Mouse (Mus musculus): ENCODE data around the gene Zbtb9. TPM values are rescaled to one million over a fixed set of nuclear protein-coding genes. Genes with fewer than 3 reads are reported as not detected.
"Not testable (repeated sequence)": the region's sequence is repeated elsewhere in the genome, so short reads cannot be mapped to it uniquely, and the experiment has no call there.

Gene Zbtb9
- polyA plus RNA-seq, 1 experiment from 2014 or later, result 19.1 TPM

- no peak overlapping the region for H3K4me2 ChIP-seq (ENCODE audit: low read length)
- no peak overlapping the region for H3K4me3 ChIP-seq (replicated peaks; ENCODE audit: low read length)
- no peak for ATAC-seq
- H3K27ac ChIP-seq (ENCODE audit: low read length), result no peak overlapping the region
- H3K9me3 ChIP-seq (ENCODE audit: control insufficient read depth, low read length), result no peaks in the 10 kb centered on the region
- no peak overlapping the region for H3K9ac ChIP-seq (replicated peaks; ENCODE audit: low read depth, low read length)
- 0 out of 2 replicates have a peak, but pooled peaks cover 5% of the 10 kb centered on the region for H3K4me1 ChIP-seq (replicated peaks; ENCODE audit: control insufficient read depth, insufficient read depth, low read length)
- WGBS, result 94% methylated on average over 11 of the region's 11 CpGs
- H3K36me3 ChIP-seq (ENCODE audit: control insufficient read depth, insufficient read depth), result peaks cover 26% of the 10 kb centered on the region
- H3K27me3 ChIP-seq (replicated peaks; ENCODE audit: control insufficient read depth, insufficient read depth, low read length), result no peaks in the 10 kb centered on the region
These were observed 6.0 kb upstream of the Zbtb9 start for GRCm38 (mm10) chr17:26966993-26967392.

DNA sequence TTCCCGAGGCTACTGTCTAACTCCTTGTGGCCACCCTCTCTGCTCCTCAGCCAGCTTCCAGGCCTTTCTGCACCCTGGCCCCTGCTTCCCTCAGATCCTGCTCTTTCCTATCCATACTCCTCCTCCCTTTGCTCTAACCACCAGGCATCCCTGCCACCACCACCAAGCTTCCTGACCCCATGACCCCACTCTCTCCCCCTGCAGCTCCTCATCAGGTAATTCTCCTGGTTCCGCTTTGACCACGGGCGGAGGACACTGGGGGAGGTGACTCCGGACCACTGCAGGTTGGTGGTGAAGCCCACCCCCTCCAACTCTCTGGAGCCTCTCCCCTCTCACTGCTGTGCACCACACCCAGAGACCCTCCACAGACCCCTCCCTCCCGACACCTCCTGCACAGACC lies 5.5 kb upstream of the Zbtb9 start:
- Histone ChIP-seq H3K27me3 (replicated peaks; ENCODE audit: control insufficient read depth, insufficient read depth, low read length) (no peaks in the 10 kb centered on the region), H3K36me3 (ENCODE audit: control insufficient read depth, insufficient read depth) (peaks cover 25% of the 10 kb centered on the region), H3K4me2 (ENCODE audit: low read length) (no peak overlapping the region), H3K4me3 (replicated peaks; ENCODE audit: low read length) (no peak overlapping the region), H3K27ac (ENCODE audit: low read length) (no peak overlapping the region), H3K4me1 (replicated peaks; ENCODE audit: control insufficient read depth, insufficient read depth, low read length) (peaks cover 9% of the 10 kb centered on the region; the same call in 1 of the 2 replicates), H3K9me3 (ENCODE audit: control insufficient read depth, low read length) (no peaks in the 10 kb centered on the region), H3K9ac (replicated peaks; ENCODE audit: low read depth, low read length) (no peak overlapping the region)
- no peak for ATAC-seq
- WGBS, result 81% methylated on average over 6 of the region's 6 CpGs

GRCm38 (mm10) chr17:26968200-26968611 lies 4.8 kb upstream of the Zbtb9 start:
- Histone ChIP-seq H3K27ac (ENCODE audit: low read length) (no peak overlapping the region), H3K4me1 (replicated peaks; ENCODE audit: control insufficient read depth, insufficient read depth, low read length) (peaks cover 10% of the 10 kb centered on the region; the same call in 1 of the 2 replicates), H3K4me2 (ENCODE audit: low read length) (no peak overlapping the region), H3K36me3 (ENCODE audit: control insufficient read depth, insufficient read depth) (peaks cover 22% of the 10 kb centered on the region), H3K27me3 (replicated peaks; ENCODE audit: control insufficient read depth, insufficient read depth, low read length) (no peaks in the 10 kb centered on the region), H3K9me3 (ENCODE audit: control insufficient read depth, low read length) (no peaks in the 10 kb centered on the region), H3K9ac (replicated peaks; ENCODE audit: low read depth, low read length) (no peak overlapping the region), H3K4me3 (replicated peaks; ENCODE audit: low read length) (no peak overlapping the region)
- 72% methylated on average over 6 of the region's 6 CpGs for WGBS
- ATAC-seq, result no peak

DNA sequence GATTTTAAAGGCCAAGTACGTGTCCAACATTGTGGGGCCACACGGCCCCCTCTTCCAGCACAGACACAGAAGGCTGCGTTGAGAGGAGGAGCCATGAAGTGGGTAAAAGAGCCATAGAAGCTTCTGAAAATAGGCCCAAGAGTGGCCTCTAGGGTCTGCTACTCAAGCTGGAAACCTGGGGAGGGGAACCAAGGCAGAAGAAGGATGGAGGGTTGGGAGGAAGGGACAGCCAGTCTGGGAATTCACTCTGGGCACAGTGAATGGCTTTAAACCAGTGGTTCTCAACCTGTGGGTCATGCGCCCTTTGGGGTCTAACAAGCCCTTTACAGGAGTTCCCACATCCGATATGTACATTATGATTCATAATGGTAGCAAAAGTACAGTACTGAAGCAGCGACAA lies 3.7 kb upstream of the Zbtb9 start:
- ATAC-seq, result no peak
- Histone ChIP-seq H3K4me3 (replicated peaks; ENCODE audit: low read length) (no peak overlapping the region), H3K9ac (replicated peaks; ENCODE audit: low read depth, low read length) (no peak overlapping the region), H3K4me1 (replicated peaks; ENCODE audit: control insufficient read depth, insufficient read depth, low read length) (peaks cover 19% of the 10 kb centered on the region), H3K36me3 (ENCODE audit: control insufficient read depth, insufficient read depth) (peaks cover 20% of the 10 kb centered on the region), H3K9me3 (ENCODE audit: control insufficient read depth, low read length) (no peaks in the 10 kb centered on the region), H3K27me3 (replicated peaks; ENCODE audit: control insufficient read depth, insufficient read depth, low read length) (no peaks in the 10 kb centered on the region), H3K4me2 (ENCODE audit: low read length) (no peak overlapping the region), H3K27ac (ENCODE audit: low read length) (no peak overlapping the region)
- WGBS, result 80% methylated on average over 6 of the region's 6 CpGs

DNA sequence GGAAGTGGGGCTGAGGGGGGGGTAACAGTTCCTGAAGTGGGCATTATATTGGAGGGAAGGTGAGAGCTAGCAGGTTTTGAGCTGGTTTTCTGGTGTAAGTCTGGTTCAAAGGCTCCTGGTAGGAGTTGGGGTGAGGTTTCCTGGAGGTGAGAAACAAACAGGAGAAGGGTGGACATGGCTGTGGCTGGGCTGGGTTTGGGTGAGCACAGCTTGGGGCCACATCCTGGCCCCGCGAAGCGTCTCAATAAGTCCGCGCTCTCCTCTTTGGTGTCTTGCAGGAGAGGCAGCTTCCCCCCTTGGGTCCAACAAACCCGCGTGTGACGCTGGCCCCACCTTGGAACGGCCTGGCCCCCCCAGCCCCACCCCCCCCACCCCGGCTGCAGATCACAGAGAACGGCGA lies 2.7 kb upstream of the Zbtb9 start:
- no peaks in the 10 kb centered on the region for H3K9me3 ChIP-seq (ENCODE audit: control insufficient read depth, low read length)
- no peak overlapping the region for H3K4me2 ChIP-seq (ENCODE audit: low read length)
- no peak overlapping the region for H3K9ac ChIP-seq (replicated peaks; ENCODE audit: low read depth, low read length)
- WGBS, result 75% methylated on average over 8 of the region's 12 CpGs
- H3K4me1 ChIP-seq (replicated peaks; ENCODE audit: control insufficient read depth, insufficient read depth, low read length), result peaks cover 27% of the 10 kb centered on the region
- H3K27ac ChIP-seq (ENCODE audit: low read length), result no peak overlapping the region
- H3K27me3 ChIP-seq (replicated peaks; ENCODE audit: control insufficient read depth, insufficient read depth, low read length), result no peaks in the 10 kb centered on the region
- peaks cover 16% of the 10 kb centered on the region for H3K36me3 ChIP-seq (ENCODE audit: control insufficient read depth, insufficient read depth)
- no peak for ATAC-seq
- no peak overlapping the region for H3K4me3 ChIP-seq (replicated peaks; ENCODE audit: low read length)

DNA sequence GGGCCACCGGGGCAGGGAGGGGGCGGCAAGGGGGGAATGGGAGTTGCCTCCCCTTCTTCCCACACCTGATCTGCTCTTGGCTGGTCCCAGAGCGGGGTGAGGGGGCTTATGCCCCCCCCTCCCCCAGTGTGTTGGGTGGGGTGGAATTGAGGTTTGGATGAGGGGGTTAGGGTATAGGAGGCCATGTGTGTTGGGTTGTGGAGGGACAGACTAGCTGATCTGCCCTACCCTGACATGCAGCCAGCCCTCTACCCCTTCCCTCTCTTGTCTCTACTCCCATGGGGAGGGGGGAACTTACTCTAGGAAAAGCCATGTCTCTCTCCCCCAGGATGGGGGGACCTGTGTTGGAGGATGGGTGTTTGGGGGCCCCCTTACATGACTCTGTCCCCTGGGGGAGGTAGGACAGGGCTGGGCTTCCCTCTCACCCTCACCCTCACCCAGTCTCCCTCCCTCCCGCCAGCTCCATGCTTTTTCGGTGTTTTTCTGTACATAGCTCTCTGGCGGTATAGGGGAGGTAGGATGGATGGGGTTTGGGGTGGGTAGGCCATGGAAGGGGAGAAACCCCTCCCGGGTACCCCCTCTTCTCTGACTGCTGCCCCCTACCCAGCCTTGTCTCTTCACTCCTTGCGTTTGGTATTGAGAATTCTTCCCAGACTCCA lies 1.6 kb upstream of the Zbtb9 start:
- peaks cover 17% of the 10 kb centered on the region for H3K36me3 ChIP-seq (ENCODE audit: control insufficient read depth, insufficient read depth)
- H3K4me2 ChIP-seq (ENCODE audit: low read length), result no peak overlapping the region
- peaks cover 37% of the 10 kb centered on the region for H3K4me1 ChIP-seq (replicated peaks; ENCODE audit: control insufficient read depth, insufficient read depth, low read length)
- 46% methylated on average over 6 of the region's 8 CpGs for WGBS
- H3K9me3 ChIP-seq (ENCODE audit: control insufficient read depth, low read length), result no peaks in the 10 kb centered on the region
- no peak for ATAC-seq
- H3K27ac ChIP-seq (ENCODE audit: low read length), result no peak overlapping the region
- H3K27me3 ChIP-seq (replicated peaks; ENCODE audit: control insufficient read depth, insufficient read depth, low read length), result no peaks in the 10 kb centered on the region
- no peak overlapping the region for H3K4me3 ChIP-seq (replicated peaks; ENCODE audit: low read length)
- H3K9ac ChIP-seq (replicated peaks; ENCODE audit: low read depth, low read length), result no peak overlapping the region

DNA sequence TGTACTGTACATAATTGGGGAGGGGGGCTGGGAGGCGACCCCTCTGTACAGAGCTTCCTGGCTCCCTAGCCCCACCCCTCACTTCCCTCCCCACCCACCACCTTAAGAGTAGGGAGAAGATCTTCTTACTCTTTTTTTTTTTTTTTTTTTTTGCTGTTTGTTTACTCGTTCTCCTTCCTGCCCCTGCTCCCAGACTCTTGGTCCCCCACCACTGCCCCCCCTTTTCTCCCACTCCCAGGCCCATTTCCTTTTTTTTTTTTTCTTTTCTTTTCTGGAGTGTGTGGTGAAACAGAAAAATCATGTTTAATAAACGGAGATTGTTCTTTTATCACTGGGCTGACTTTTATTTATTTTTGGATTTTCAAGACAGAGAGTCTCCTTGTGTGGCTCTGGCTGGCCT lies 860 bp upstream of the Zbtb9 start:
- Histone ChIP-seq H3K27ac (ENCODE audit: low read length) (no peak overlapping the region), H3K27me3 (replicated peaks; ENCODE audit: control insufficient read depth, insufficient read depth, low read length) (no peaks in the 10 kb centered on the region), H3K9ac (replicated peaks; ENCODE audit: low read depth, low read length) (peak overlapping the region; percentile 71; the same call in 1 of the 2 replicates), H3K9me3 (ENCODE audit: control insufficient read depth, low read length) (no peaks in the 10 kb centered on the region), H3K4me2 (ENCODE audit: low read length) (peak overlapping the region; percentile 84), H3K36me3 (ENCODE audit: control insufficient read depth, insufficient read depth) (peaks cover 20% of the 10 kb centered on the region), H3K4me3 (replicated peaks; ENCODE audit: low read length) (peak overlapping the region; percentile 83), H3K4me1 (replicated peaks; ENCODE audit: control insufficient read depth, insufficient read depth, low read length) (peaks cover 42% of the 10 kb centered on the region)
- ATAC-seq, result no peak
- WGBS, result 4% methylated on average over 2 of the region's 3 CpGs

- Histone ChIP-seq H3K4me3 (replicated peaks; ENCODE audit: low read length) (no peak overlapping the region), H3K9ac (replicated peaks; ENCODE audit: low read depth, low read length) (no peak overlapping the region), H3K9me3 (ENCODE audit: control insufficient read depth, low read length) (no peaks in the 10 kb centered on the region), H3K4me1 (replicated peaks; ENCODE audit: control insufficient read depth, insufficient read depth, low read length) (peaks cover 42% of the 10 kb centered on the region), H3K27ac (ENCODE audit: low read length) (no peak overlapping the region), H3K27me3 (replicated peaks; ENCODE audit: control insufficient read depth, insufficient read depth, low read length) (no peaks in the 10 kb centered on the region), H3K4me2 (ENCODE audit: low read length) (no peak overlapping the region), H3K36me3 (ENCODE audit: control insufficient read depth, insufficient read depth) (peaks cover 29% of the 10 kb centered on the region)
- WGBS, result 93% methylated on average over 15 of the region's 15 CpGs
- no peak for ATAC-seq
These were observed 1.6 kb downstream of the Zbtb9 start for GRCm38 (mm10) chr17:26974547-26974946.

DNA sequence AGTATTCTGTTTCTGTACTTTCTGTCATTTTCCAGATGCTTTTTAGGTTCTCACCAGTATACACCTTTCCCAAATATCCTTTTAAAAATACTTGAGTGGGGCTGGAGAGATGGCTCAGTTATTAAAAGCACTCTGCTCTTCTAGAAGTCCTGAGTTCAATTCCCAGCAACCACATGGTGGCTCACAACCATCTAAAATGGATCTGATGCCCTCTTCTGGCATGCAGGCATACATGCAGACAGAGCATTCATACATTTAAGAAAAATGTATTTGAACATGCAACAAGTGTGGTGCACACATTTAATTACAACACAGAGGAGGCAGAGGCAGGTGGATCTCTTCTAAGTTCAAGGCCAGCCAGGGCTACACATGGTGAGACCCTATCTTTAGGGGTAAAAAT lies 2.4 kb downstream of the Zbtb9 start:
- Histone ChIP-seq H3K36me3 (ENCODE audit: control insufficient read depth, insufficient read depth) (peaks cover 29% of the 10 kb centered on the region), H3K27ac (ENCODE audit: low read length) (no peak overlapping the region), H3K9ac (replicated peaks; ENCODE audit: low read depth, low read length) (no peak overlapping the region), H3K9me3 (ENCODE audit: control insufficient read depth, low read length) (no peaks in the 10 kb centered on the region), H3K27me3 (replicated peaks; ENCODE audit: control insufficient read depth, insufficient read depth, low read length) (no peaks in the 10 kb centered on the region), H3K4me2 (ENCODE audit: low read length) (no peak overlapping the region), H3K4me3 (replicated peaks; ENCODE audit: low read length) (no peak overlapping the region), H3K4me1 (replicated peaks; ENCODE audit: control insufficient read depth, insufficient read depth, low read length) (peaks cover 42% of the 10 kb centered on the region)
- ATAC-seq, result no peak

- H3K4me2 ChIP-seq (ENCODE audit: low read length); H3K27ac ChIP-seq (ENCODE audit: low read length); H3K4me3 ChIP-seq (replicated peaks; ENCODE audit: low read length); H3K27me3 ChIP-seq (replicated peaks; ENCODE audit: control insufficient read depth, insufficient read depth, low read length); H3K9ac ChIP-seq (replicated peaks; ENCODE audit: low read depth, low read length); H3K9me3 ChIP-seq (ENCODE audit: control insufficient read depth, low read length); ATAC-seq: not testable (repeated sequence)
- 93% methylated on average over 6 of the region's 6 CpGs for WGBS
- Histone ChIP-seq H3K36me3 (ENCODE audit: control insufficient read depth, insufficient read depth) (peaks cover 29% of the 10 kb centered on the region), H3K4me1 (replicated peaks; ENCODE audit: control insufficient read depth, insufficient read depth, low read length) (peaks cover 33% of the 10 kb centered on the region)
These were observed 4.4 kb downstream of the Zbtb9 start for GRCm38 (mm10) chr17:26977354-26977753.

All from forebrain, embryonic 16.5 days (tissue).